Mouse (Mus musculus) mouse embryonic stem cell (cell line): ENCODE measurements at regions not wholly inside any gene's neighbourhood (a gene's known extent, or its start where the extent isn't known, plus 50 kb on each side); places are given as distances from the start of the nearest gene placed in this dataset.

Source experiments
- in situ Hi-C, 2 experiments: fragments of 300-500 bp; cut with MboI; formaldehyde crosslinking; loops; 1 replicate in 1 of 2; 3 replicates in 1 of 2; pipeline ENCODE4 v1.14.3; 2019 to 2020; ENCODE audit warnings: low sequenced_read_pairs in 2 of 2, low pct_unique_long_range_greater_than_20kb in 1 of 2, mixed read lengths in 1 of 2; ENCODE audit not compliant: unreplicated experiment in 1 of 2

- in situ Hi-C loops: no loop called here
Measured at GRCm38 (mm10) chr6:93218015-93218593, 274.8 kb upstream of the Adamts9 start.

GRCm38 (mm10) chr6:93200886-93201285 is 257.6 kb upstream of the Adamts9 start:
- in situ Hi-C loops: no loop called here

DNA sequence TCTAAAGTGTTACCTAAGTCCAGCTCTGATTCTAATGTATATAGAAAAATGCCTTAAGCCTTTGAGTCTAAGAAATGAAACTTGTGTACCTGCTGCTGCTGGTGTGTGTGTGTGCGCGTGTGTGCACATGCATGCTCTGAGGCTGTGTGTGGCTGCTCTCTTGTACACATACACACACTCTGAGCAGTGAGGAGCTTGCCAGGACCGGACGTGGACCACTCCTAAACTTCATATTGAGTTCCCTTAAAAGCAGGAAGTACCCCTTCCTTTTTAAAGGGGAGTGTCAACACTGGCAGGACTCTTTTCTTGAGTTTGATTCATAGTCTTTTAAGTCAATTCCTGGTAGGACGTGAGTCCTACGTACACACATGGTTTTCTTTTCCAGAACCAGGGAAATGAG is 251.4 kb upstream of the Adamts9 start:
- in situ Hi-C loops: no loop called here

DNA sequence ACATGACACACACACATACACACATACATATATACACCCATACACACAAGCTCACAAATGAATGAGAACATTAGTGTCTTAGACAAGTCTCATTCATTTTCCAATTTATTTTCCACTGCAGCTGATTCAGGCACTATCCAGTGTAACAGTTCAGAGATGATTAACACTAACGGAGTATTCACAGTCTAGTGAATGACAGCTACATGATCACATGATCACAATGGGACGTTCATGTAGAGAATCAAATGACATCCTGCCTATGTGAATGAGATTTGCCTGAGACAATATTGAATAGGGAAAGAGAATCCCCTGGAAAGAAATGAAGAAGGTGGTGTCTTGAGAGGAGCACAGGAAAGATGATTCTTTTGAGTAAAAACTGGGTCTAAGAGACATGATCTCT is 249.7 kb upstream of the Adamts9 start:
- in situ Hi-C loops: no loop called here

GRCm38 (mm10) chr6:93190986-93191385 is 247.7 kb upstream of the Adamts9 start:
- in situ Hi-C loops: no loop called here

DNA sequence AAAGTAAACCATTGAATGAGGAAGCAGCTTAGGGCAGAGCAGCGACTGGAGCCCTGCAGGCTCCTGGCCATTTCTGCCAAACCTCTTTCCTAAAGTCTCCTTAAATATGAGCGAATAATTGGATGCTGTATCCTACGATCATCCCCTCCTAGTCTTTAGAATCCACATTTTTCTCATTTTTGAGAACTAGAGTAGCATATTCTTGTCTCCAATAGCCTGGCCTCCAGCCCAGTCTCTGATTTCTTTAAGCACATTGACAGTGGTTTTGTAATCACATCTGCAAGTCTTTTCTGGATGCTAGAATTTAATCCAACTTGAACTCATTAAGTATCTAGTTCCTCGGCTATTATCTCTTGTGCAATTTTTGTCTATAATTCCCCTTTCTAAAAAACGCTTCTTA is 225.2 kb upstream of the Adamts9 start:
- in situ Hi-C loops: no loop called here

GRCm38 (mm10) chr6:93167281-93167680 is 224.0 kb upstream of the Adamts9 start:
- in situ Hi-C loops: no loop called here

GRCm38 (mm10) chr6:93165942-93166341 is 222.7 kb upstream of the Adamts9 start:
- in situ Hi-C loops: no loop called here

DNA sequence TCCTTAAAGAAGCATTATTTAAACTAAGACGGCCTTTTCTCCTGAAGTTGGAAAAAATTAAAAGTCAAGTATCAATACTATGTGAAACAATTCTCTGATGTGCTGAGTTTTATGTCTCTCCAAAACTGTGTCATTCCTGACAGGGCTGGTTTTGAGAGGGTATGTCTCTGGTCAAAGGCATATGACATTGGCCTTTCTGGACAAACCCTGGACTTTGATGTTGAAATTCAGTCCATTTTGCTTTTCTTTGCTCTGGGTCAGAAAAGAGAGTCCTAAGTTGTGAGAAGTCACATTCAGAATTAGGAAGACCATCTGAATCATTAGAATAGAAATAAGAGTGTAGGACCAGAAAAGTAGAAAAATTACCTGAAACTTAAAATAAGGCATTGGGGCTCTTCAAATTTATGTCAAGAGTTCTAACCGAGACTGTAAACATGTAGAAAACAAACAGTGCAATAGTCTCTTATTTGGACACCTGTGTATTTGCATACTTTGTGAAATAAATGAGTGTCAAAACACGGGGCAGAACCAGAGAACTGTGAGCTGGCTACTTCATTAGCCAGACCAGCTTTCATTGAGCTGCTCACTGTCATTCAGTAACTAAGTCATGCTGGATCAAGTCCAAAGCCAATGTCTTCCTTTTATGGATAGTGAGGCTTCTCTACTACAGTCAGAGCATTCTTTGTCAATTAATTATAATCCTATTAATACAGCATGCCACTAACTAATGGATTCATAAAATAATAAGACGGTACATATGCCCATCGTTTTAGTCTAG is 209.3 kb upstream of the Adamts9 start:
- in situ Hi-C loops: no loop called here

- in situ Hi-C loops: no loop called here
Measured at GRCm38 (mm10) chr6:93150531-93150930, 207.2 kb upstream of the Adamts9 start.

- in situ Hi-C loops: no loop called here
Measured at GRCm38 (mm10) chr6:93149956-93150355, 206.7 kb upstream of the Adamts9 start.

GRCm38 (mm10) chr6:93140331-93140731 is 197.0 kb upstream of the Adamts9 start:
- in situ Hi-C loops: no loop called here

DNA sequence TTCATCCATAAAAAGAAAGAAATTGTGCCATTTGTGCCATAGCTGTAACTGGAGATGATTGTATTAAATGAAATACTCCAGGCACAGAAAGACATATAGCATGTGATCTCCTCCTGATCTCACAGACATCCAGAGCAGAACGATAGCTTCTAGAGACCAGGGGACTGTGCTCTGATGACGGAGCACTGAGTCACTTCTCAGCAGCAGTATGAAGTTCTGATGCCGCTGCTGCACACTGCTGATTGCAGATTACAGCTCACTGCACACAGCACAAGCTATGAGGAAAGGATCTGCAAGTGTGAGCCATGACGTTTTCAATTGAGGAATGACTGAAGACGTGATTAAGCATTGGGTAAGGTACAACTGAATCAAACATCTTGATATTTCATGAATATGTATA is 190.6 kb upstream of the Adamts9 start:
- in situ Hi-C loops: no loop called here

GRCm38 (mm10) chr6:93130946-93131685 is 187.8 kb upstream of the Adamts9 start:
- in situ Hi-C loops: no loop called here

- in situ Hi-C loops: no loop called here
Measured at GRCm38 (mm10) chr6:93119482-93119881, 176.2 kb upstream of the Adamts9 start.

- in situ Hi-C loops: no loop called here
Measured at GRCm38 (mm10) chr6:93113361-93113760, 170.1 kb upstream of the Adamts9 start.

GRCm38 (mm10) chr6:93094730-93095360 is 151.6 kb upstream of the Adamts9 start:
- in situ Hi-C loops: loop anchor here in 1 of 2 experiments (25.0 kb wide), 1 partner anchor 308 kb away; no protein-coding TSS in a partner anchor

GRCm38 (mm10) chr6:93093770-93094169 is 150.5 kb upstream of the Adamts9 start:
- in situ Hi-C loops: loop anchor here in 1 of 2 experiments (25.0 kb wide), 1 partner anchor 306 kb away; no protein-coding TSS in a partner anchor

DNA sequence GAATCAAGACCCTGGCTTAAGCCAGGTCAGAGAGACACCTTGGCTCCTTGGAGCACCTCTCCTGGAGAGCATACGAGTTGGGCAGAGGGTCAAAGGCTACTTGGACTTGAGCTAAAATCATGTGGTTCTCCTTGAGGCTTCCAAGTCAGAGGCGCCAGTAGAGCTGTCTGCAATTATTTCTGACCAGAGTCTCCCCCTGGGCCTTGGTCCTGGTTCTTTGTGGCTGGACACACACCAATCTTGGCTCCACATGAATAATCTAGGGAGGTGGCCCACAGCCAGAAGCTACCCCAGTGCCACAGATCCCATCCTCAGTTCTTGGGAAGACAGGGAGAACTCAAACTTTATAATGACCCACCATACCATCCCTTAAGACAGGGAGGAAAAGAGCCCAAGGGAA is 144.0 kb upstream of the Adamts9 start:
- in situ Hi-C loops: loop anchor here in 1 of 2 experiments (25.0 kb wide), 1 partner anchor 300 kb away; no protein-coding TSS in a partner anchor
